In the genomic region with DNA sequence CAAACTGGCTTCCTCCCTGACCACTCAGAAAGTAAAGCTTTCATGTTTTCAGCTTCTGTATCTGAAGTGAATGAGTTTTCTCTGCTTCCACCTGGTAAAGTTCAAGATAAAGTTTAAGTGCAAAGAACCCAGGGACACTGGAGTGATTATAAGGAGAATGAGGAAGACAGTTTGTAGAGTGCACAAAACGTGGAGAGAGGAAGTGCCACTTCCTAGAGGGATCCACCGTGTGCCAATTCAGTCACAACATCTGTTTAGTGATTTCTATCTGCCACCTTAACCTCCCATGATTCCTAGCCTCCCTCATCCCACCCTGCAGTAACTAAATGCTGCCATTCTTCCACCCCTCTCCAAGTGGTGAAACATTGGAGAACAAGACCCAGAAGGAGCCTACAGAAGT, we compare ENCODE assay signal across 22 mouse cellular contexts. TPM values are rescaled to one million over a fixed set of nuclear protein-coding genes. Genes with fewer than 3 reads are reported as not detected.
"Had no signal": no experiment of that assay in that cellular context is flagged by ENCODE, and none has a peak within 500 bp of the region (broad histone marks: within the 10 kb centered on the region; RNA-seq: fewer than 3 reads in every experiment).

No protein-coding gene starts in this region.

- H3K4me1 ChIP-seq: midbrain, embryonic 10.5 days; midbrain, embryonic 12.5 days; neural tube, embryonic 12.5 days had no signal

- H3K27ac ChIP-seq: liver, embryonic 14.5 days; midbrain, embryonic 10.5 days; midbrain, embryonic 12.5 days; neural tube, embryonic 12.5 days had no signal

- H3K4me3 ChIP-seq: midbrain, embryonic 10.5 days; midbrain, embryonic 12.5 days; neural tube, embryonic 12.5 days had no signal

- DNase-seq: lung, adult 18-20 months; lung, embryonic 14.5 days; lung, postnatal 10 days; lung, postnatal 4 days; midbrain, embryonic 14.5 days; retina, postnatal 1 day; right cerebral cortex, adult 18-20 months; right cerebral cortex, postnatal 25 days; right cerebral cortex, postnatal 4 days; spleen, adult 18-20 months; thymus, adult 18-20 months; thymus, postnatal 14 days; thymus, postnatal 36 days had no signal

- H3K27me3 ChIP-seq: midbrain, embryonic 12.5 days; neural tube, embryonic 12.5 days had no signal

- H3K36me3 ChIP-seq: midbrain, embryonic 10.5 days; midbrain, embryonic 12.5 days; neural tube, embryonic 12.5 days had no signal

RNA-seq across cellular contexts. Expression of gene H60c, which starts 0.8 kb away (rescaled TPM):
- total RNA-seq: megakaryocyte-erythroid progenitor cell, adult 5-6 weeks had no signal
- polyA plus RNA-seq: liver, embryonic 14.5 days; liver, embryonic 16.5 days; lung, embryonic 14.5 days; midbrain, embryonic 10.5 days; midbrain, embryonic 14.5 days; midbrain, postnatal 0 days; neural tube, embryonic 12.5 days; neural tube, embryonic 14.5 days; small intestine, adult 2 months had no signal
